Mouse (Mus musculus): ENCODE measurements around the gene Gm20379. TPM values are rescaled to one million over a fixed set of nuclear protein-coding genes. Genes with fewer than 3 reads are reported as not detected.

The Gm20379 gene
- total and polyA plus RNA-seq, 3 experiments, result 9.4 TPM; not detected in 2

DNA sequence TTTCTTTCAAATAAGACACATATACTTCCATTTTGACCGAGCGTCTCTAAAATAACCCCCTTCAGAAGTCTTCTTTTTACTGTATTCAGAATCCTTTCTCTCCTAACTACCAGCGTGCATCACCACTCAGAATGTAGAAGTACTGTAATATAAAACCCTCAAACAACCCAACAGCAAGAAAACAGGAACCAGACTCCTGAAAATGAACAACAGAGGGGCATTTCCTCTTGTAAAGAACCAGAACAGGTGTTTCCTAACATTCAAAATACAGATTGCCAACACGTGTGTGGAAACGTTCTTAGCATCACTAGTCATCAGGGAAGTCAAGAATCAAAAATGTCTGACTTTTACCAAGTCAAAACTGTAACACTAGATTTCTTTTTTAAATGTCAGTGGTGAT lies 15.0 kb downstream of the Gm20379 start:
- H3K9ac ChIP-seq (ENCODE audit: control insufficient read depth, low read depth, low read length, poor library complexity, severe bottlenecking), result no peak overlapping the region
- no peaks in the 10 kb centered on the region for H3K79me2 ChIP-seq (ENCODE audit: control insufficient read depth, insufficient read depth, low read length, poor library complexity)
- H3K4me3 ChIP-seq (ENCODE audit: control insufficient read depth in 1 of 2, insufficient read depth in 1 of 2, low read depth in 2 of 2, low read length in 2 of 2), result no peak overlapping the region
- H3K4me1 ChIP-seq (ENCODE audit: control insufficient read depth in 1 of 2, insufficient read depth in 2 of 2, low read length in 2 of 2), result peaks cover 2 to 3% of the 10 kb centered on the region in 2 experiments; a peak in 3 of 4 replicates
- H3K27ac ChIP-seq (ENCODE audit: control insufficient read depth, low read depth, low read length), result no peak overlapping the region
- peak; percentile 32 for DNase-seq (ENCODE audit: low read depth, low spot score)
- H3K9me3 ChIP-seq (replicated peaks; ENCODE audit: insufficient read depth, low read length), result no peaks in the 10 kb centered on the region
- H3K27me3 ChIP-seq (ENCODE audit: control insufficient read depth in 1 of 2, insufficient read depth in 2 of 2, low read length in 2 of 2), result no peaks in the 10 kb centered on the region
- TF ChIP-seq ETS1 (IDR thresholded peaks at IDR 0.05; ENCODE audit: low read depth, low read length) (0 out of 2 replicates have a peak, but pooled peaks have one; percentile 13), UBTF (IDR thresholded peaks at IDR 0.05; ENCODE audit: borderline replicate concordance, insufficient read depth, low read depth, low read length) (no peak)
- peaks cover 1 to 5% of the 10 kb centered on the region in 2 experiments; a peak in 3 of 4 replicates for H3K36me3 ChIP-seq (ENCODE audit: control insufficient read depth in 1 of 2, insufficient read depth in 2 of 2, low read length in 2 of 2)

DNA sequence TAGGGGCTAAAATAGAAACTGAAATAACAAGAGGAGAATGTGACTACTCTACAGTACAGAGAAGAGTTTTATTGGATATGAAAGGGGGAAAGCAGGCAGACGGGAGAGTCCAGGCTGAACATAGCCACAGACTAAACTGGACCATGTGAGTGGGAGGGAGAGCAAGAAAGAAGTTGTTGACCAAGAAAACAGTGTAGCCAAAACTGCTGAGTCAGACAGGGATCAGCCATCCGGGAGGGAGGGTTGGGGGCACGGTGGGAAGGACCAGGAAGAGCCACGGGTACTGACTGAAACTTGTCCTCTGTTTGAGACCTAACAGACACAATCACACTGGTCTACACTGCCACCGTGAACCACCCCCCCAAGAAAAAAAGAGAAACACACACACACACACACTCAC lies 20.2 kb downstream of the Gm20379 start:
- no peak for DNase-seq (ENCODE audit: low read depth, low spot score)
- H3K4me3 ChIP-seq (ENCODE audit: control insufficient read depth in 1 of 2, insufficient read depth in 1 of 2, low read depth in 2 of 2, low read length in 2 of 2), result no peak overlapping the region
- no peak overlapping the region for H3K27ac ChIP-seq (ENCODE audit: control insufficient read depth, low read depth, low read length)
- peaks cover 3 to 7% of the 10 kb centered on the region in 2 experiments; a peak in 3 of 4 replicates for H3K4me1 ChIP-seq (ENCODE audit: control insufficient read depth in 1 of 2, insufficient read depth in 2 of 2, low read length in 2 of 2)
- no peaks in the 10 kb centered on the region for H3K9me3 ChIP-seq (replicated peaks; ENCODE audit: insufficient read depth, low read length)
- no peaks in the 10 kb centered on the region for H3K79me2 ChIP-seq (ENCODE audit: control insufficient read depth, insufficient read depth, low read length, poor library complexity)
- H3K9ac ChIP-seq (ENCODE audit: control insufficient read depth, low read depth, low read length, poor library complexity, severe bottlenecking), result no peak overlapping the region
- TF ChIP-seq ZKSCAN1 (IDR thresholded peaks at IDR 0.05; ENCODE audit: low read depth, low read length) (no peak), JUND (IDR thresholded peaks at IDR 0.05; ENCODE audit: low read depth, low read length) (no peak)
- H3K36me3 ChIP-seq (ENCODE audit: control insufficient read depth in 1 of 2, insufficient read depth in 2 of 2, low read length in 2 of 2), result peaks cover 1 to 11% of the 10 kb centered on the region in 2 experiments; a peak in 3 of 4 replicates
- H3K27me3 ChIP-seq (ENCODE audit: control insufficient read depth in 1 of 2, insufficient read depth in 2 of 2, low read length in 2 of 2), result no peaks in the 10 kb centered on the region

DNA sequence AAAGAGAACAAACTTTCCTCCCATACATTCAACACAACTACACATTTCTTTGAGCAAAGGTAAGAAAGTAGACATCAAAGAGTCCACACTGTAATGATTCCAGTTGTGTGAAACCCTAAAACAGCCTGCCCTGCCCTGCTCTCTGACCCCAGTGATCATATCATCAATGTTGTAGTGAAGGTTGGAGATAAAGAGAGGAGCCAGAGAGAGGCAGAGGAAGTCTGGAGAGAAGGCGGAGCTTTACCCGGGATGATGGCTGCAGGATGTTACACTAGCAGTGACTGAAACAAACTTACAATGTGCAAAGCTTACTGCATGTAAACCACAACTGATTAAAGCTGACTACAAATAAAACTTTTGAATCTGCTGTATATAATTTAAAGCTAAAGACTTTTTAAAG lies 22.2 kb downstream of the Gm20379 start:
- Histone ChIP-seq H3K4me1 (ENCODE audit: control insufficient read depth in 1 of 2, insufficient read depth in 2 of 2, low read length in 2 of 2) (peaks cover 3 to 7% of the 10 kb centered on the region in 2 experiments; a peak in 3 of 4 replicates), H3K27ac (ENCODE audit: control insufficient read depth, low read depth, low read length) (no peak overlapping the region), H3K79me2 (ENCODE audit: control insufficient read depth, insufficient read depth, low read length, poor library complexity) (no peaks in the 10 kb centered on the region), H3K4me3 (ENCODE audit: control insufficient read depth in 1 of 2, insufficient read depth in 1 of 2, low read depth in 2 of 2, low read length in 2 of 2) (no peak overlapping the region), H3K27me3 (ENCODE audit: control insufficient read depth in 1 of 2, insufficient read depth in 2 of 2, low read length in 2 of 2) (no peaks in the 10 kb centered on the region), H3K36me3 (ENCODE audit: control insufficient read depth in 1 of 2, insufficient read depth in 2 of 2, low read length in 2 of 2) (peaks cover 0 to 11% of the 10 kb centered on the region in 2 experiments; a peak in 3 of 4 replicates), H3K9me3 (replicated peaks; ENCODE audit: insufficient read depth, low read length) (no peaks in the 10 kb centered on the region), H3K9ac (ENCODE audit: control insufficient read depth, low read depth, low read length, poor library complexity, severe bottlenecking) (no peak overlapping the region)
- DNase-seq (ENCODE audit: low read depth, low spot score), result peak; percentile 50
- TF ChIP-seq RCOR1 (IDR thresholded peaks at IDR 0.05; ENCODE audit: low read depth, low read length), result 0 out of 2 replicates have a peak, but pooled peaks have one; percentile 13
- peak; percentile 56 for TF ChIP-seq GATA1 (IDR thresholded peaks at IDR 0.05; ENCODE audit: low read depth, low read length)
- TF ChIP-seq ZC3H11A (IDR thresholded peaks at IDR 0.05; ENCODE audit: low read depth, low read length), result no peak
- TF ChIP-seq SMC3 (IDR thresholded peaks at IDR 0.05; ENCODE audit: low read depth, low read length), result no peak
- TF ChIP-seq MYB (IDR thresholded peaks at IDR 0.05; ENCODE audit: low read depth, low read length), result no peak

Measured in MEL (cell line).